Mouse (Mus musculus): ENCODE measurements around the gene Trim3. TPM values are rescaled to one million over a fixed set of nuclear protein-coding genes. Genes with fewer than 3 reads are reported as not detected.

Trim3 gene
- polyA plus RNA-seq, 1 experiment: 36.8 TPM

GRCm38 (mm10) chr7:105580627-105581089 lies 52.7 kb downstream of the Trim3 start:
- H3K36me3 ChIP-seq (ENCODE audit: control insufficient read depth, insufficient read depth, low read length, poor library complexity, severe bottlenecking): no peaks in the 10 kb centered on the region
- H3K4me1 ChIP-seq (ENCODE audit: control insufficient read depth, insufficient read depth, low read length): no peaks in the 10 kb centered on the region
- no peak overlapping the region for H3K27ac ChIP-seq (ENCODE audit: insufficient read depth, low read length)
- peak overlapping the region; percentile 90 for H3K4me3 ChIP-seq (ENCODE audit: low read depth, low read length)
- no peaks in the 10 kb centered on the region for H3K9me3 ChIP-seq (replicated peaks; ENCODE audit: control insufficient read depth, insufficient read depth, low read length, poor library complexity, severe bottlenecking)
- peak overlapping the region; percentile 13 for H3K9ac ChIP-seq (ENCODE audit: low read depth, poor library complexity, severe bottlenecking)
- TF ChIP-seq EP300 (IDR thresholded peaks at IDR 0.05; ENCODE audit: insufficient read depth, low read depth, low read length): no peak
- H3K27me3 ChIP-seq (ENCODE audit: control insufficient read depth, insufficient read depth, low read length, poor library complexity, severe bottlenecking): no peaks in the 10 kb centered on the region; the same call in 1 of the 2 replicates

DNA sequence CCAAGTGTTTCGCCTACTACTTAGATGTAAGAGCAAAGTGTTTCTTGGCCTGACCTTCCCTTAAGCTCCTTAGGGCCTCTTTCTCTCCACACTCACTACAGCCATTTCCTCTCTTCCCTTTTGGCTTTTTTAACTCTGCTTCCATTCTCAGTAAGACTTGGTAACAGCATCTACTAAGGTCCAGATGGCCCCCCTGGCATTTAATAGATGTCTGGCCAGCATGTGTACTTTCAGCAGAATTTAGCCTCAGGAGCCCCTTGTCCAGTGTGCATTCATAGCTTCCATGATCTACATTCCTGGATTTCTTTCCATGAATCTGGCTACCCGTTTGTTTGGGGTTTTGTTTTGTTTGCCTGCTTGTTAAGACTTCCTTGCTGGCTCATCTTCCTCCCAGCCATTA lies 54.9 kb downstream of the Trim3 start:
- Histone ChIP-seq H3K36me3 (ENCODE audit: control insufficient read depth, insufficient read depth, low read length, poor library complexity, severe bottlenecking) (no peaks in the 10 kb centered on the region), H3K4me1 (ENCODE audit: control insufficient read depth, insufficient read depth, low read length) (no peaks in the 10 kb centered on the region), H3K27me3 (ENCODE audit: control insufficient read depth, insufficient read depth, low read length, poor library complexity, severe bottlenecking) (no peaks in the 10 kb centered on the region; the same call in 1 of the 2 replicates), H3K4me3 (ENCODE audit: low read depth, low read length) (no peak overlapping the region), H3K27ac (ENCODE audit: insufficient read depth, low read length) (no peak overlapping the region), H3K9ac (ENCODE audit: low read depth, poor library complexity, severe bottlenecking) (no peak overlapping the region), H3K9me3 (replicated peaks; ENCODE audit: control insufficient read depth, insufficient read depth, low read length, poor library complexity, severe bottlenecking) (no peaks in the 10 kb centered on the region)
- TF ChIP-seq EP300 (IDR thresholded peaks at IDR 0.05; ENCODE audit: insufficient read depth, low read depth, low read length) (no peak), POLR2A (IDR thresholded peaks at IDR 0.05; ENCODE audit: insufficient read depth, low read length) (no peak), CTCF (IDR thresholded peaks at IDR 0.05; ENCODE audit: low read depth, low read length) (no peak)

GRCm38 (mm10) chr7:105577377-105577871 lies 55.9 kb downstream of the Trim3 start:
- Histone ChIP-seq H3K27me3 (ENCODE audit: control insufficient read depth, insufficient read depth, low read length, poor library complexity, severe bottlenecking) (no peaks in the 10 kb centered on the region; the same call in 1 of the 2 replicates), H3K27ac (ENCODE audit: insufficient read depth, low read length) (no peak overlapping the region), H3K36me3 (ENCODE audit: control insufficient read depth, insufficient read depth, low read length, poor library complexity, severe bottlenecking) (no peaks in the 10 kb centered on the region), H3K4me1 (ENCODE audit: control insufficient read depth, insufficient read depth, low read length) (no peaks in the 10 kb centered on the region), H3K9me3 (replicated peaks; ENCODE audit: control insufficient read depth, insufficient read depth, low read length, poor library complexity, severe bottlenecking) (no peaks in the 10 kb centered on the region), H3K9ac (ENCODE audit: low read depth, poor library complexity, severe bottlenecking) (no peak overlapping the region), H3K4me3 (ENCODE audit: low read depth, low read length) (no peak overlapping the region)
- TF ChIP-seq EP300 (IDR thresholded peaks at IDR 0.05; ENCODE audit: insufficient read depth, low read depth, low read length) (no peak), CTCF (IDR thresholded peaks at IDR 0.05; ENCODE audit: low read depth, low read length) (no peak), POLR2A (IDR thresholded peaks at IDR 0.05; ENCODE audit: insufficient read depth, low read length) (no peak)

DNA sequence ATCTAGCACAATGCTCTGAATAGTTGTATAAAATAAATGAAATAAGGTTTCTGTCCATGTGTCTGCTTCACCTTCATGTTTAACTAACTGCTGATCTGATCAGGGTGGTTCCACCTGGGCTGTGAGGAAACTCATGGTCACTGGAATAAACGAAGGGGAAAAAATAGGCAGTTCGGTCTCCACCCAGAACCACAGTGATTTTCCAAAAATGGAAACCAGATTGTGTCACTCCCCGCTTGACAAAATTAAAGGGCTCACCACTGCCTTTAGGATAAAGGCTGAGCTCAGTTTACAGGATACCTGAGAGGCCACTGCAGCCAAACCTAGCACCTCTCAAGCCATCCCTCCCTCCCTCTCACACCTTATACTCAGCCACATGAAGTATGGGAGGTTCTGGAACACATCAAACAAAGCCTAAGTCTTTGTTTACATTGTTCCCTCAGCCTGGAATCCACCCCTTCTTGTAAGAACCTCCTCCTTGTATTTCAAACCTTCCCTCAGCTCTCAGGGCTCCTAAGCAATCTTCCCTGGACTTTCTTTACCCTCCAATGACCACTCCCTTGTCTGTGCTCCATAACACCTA lies 57.1 kb downstream of the Trim3 start:
- H3K4me1 ChIP-seq (ENCODE audit: control insufficient read depth, insufficient read depth, low read length): no peaks in the 10 kb centered on the region
- TF ChIP-seq EP300 (IDR thresholded peaks at IDR 0.05; ENCODE audit: insufficient read depth, low read depth, low read length): no peak
- no peak for TF ChIP-seq POLR2A (IDR thresholded peaks at IDR 0.05; ENCODE audit: insufficient read depth, low read length)
- no peak for TF ChIP-seq CTCF (IDR thresholded peaks at IDR 0.05; ENCODE audit: low read depth, low read length)
- no peaks in the 10 kb centered on the region for H3K36me3 ChIP-seq (ENCODE audit: control insufficient read depth, insufficient read depth, low read length, poor library complexity, severe bottlenecking)
- H3K4me3 ChIP-seq (ENCODE audit: low read depth, low read length): no peak overlapping the region
- no peaks in the 10 kb centered on the region for H3K9me3 ChIP-seq (replicated peaks; ENCODE audit: control insufficient read depth, insufficient read depth, low read length, poor library complexity, severe bottlenecking)
- no peak overlapping the region for H3K9ac ChIP-seq (ENCODE audit: low read depth, poor library complexity, severe bottlenecking)
- no peak overlapping the region for H3K27ac ChIP-seq (ENCODE audit: insufficient read depth, low read length)
- no peaks in the 10 kb centered on the region for H3K27me3 ChIP-seq (ENCODE audit: control insufficient read depth, insufficient read depth, low read length, poor library complexity, severe bottlenecking)

- no peak overlapping the region for H3K9ac ChIP-seq (ENCODE audit: low read depth, poor library complexity, severe bottlenecking)
- no peaks in the 10 kb centered on the region for H3K36me3 ChIP-seq (ENCODE audit: control insufficient read depth, insufficient read depth, low read length, poor library complexity, severe bottlenecking)
- no peak overlapping the region for H3K4me3 ChIP-seq (ENCODE audit: low read depth, low read length)
- no peaks in the 10 kb centered on the region for H3K9me3 ChIP-seq (replicated peaks; ENCODE audit: control insufficient read depth, insufficient read depth, low read length, poor library complexity, severe bottlenecking)
- no peak overlapping the region for H3K27ac ChIP-seq (ENCODE audit: insufficient read depth, low read length)
- no peaks in the 10 kb centered on the region for H3K27me3 ChIP-seq (ENCODE audit: control insufficient read depth, insufficient read depth, low read length, poor library complexity, severe bottlenecking)
- TF ChIP-seq POLR2A (IDR thresholded peaks at IDR 0.05; ENCODE audit: insufficient read depth, low read length) (no peak), CTCF (IDR thresholded peaks at IDR 0.05; ENCODE audit: low read depth, low read length) (no peak), EP300 (IDR thresholded peaks at IDR 0.05; ENCODE audit: insufficient read depth, low read depth, low read length) (no peak)
- no peaks in the 10 kb centered on the region for H3K4me1 ChIP-seq (ENCODE audit: control insufficient read depth, insufficient read depth, low read length)
These were observed 58.8 kb downstream of the Trim3 start for GRCm38 (mm10) chr7:105574537-105574936.

DNA sequence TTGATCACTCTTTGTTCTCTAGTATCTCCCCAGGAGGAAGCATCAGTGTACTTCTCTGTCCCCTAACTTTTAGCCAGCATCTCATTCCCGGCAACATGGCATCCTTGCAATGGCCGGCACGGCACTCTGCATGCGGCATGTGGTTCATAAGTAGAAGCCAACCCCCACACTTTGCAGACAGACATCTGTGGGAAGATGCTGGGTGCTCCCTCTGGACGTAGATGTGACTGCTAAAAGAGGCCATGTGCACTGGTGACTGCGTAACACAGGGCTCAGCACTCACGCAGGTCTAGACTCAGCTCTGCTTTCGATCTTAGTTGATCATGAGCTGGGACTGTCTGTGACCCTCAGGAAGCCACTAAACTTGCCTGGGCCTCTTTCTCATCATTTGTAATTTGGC lies 60.4 kb downstream of the Trim3 start:
- no peak overlapping the region for H3K9ac ChIP-seq (ENCODE audit: low read depth, poor library complexity, severe bottlenecking)
- no peak overlapping the region for H3K27ac ChIP-seq (ENCODE audit: insufficient read depth, low read length)
- H3K27me3 ChIP-seq (ENCODE audit: control insufficient read depth, insufficient read depth, low read length, poor library complexity, severe bottlenecking): no peaks in the 10 kb centered on the region
- H3K4me3 ChIP-seq (ENCODE audit: low read depth, low read length): no peak overlapping the region
- no peaks in the 10 kb centered on the region for H3K4me1 ChIP-seq (ENCODE audit: control insufficient read depth, insufficient read depth, low read length)
- no peaks in the 10 kb centered on the region for H3K36me3 ChIP-seq (ENCODE audit: control insufficient read depth, insufficient read depth, low read length, poor library complexity, severe bottlenecking)
- no peaks in the 10 kb centered on the region for H3K9me3 ChIP-seq (replicated peaks; ENCODE audit: control insufficient read depth, insufficient read depth, low read length, poor library complexity, severe bottlenecking)
- TF ChIP-seq EP300 (IDR thresholded peaks at IDR 0.05; ENCODE audit: insufficient read depth, low read depth, low read length) (no peak), CTCF (IDR thresholded peaks at IDR 0.05; ENCODE audit: low read depth, low read length) (no peak), POLR2A (IDR thresholded peaks at IDR 0.05; ENCODE audit: insufficient read depth, low read length) (no peak)

Data from ES-Bruce4 (cell line).